Mouse (Mus musculus) MEL (cell line): ENCODE results near the gene Ctcf.

Experiments
- E2F4 ChIP-seq: IDR thresholded peaks from 2 replicates; pipeline ENCODE4 v1.6.1; 2011; ENCODE audit warnings: low read depth, low read length, improper control_type of control experiment, borderline replicate concordance
- GATA1 ChIP-seq: IDR thresholded peaks from 2 replicates; pipeline ENCODE4 v1.6.1; 2011; ENCODE audit warnings: low read depth, low read length, improper control_type of control experiment
- TCF12 ChIP-seq: IDR thresholded peaks from 2 replicates; pipeline ENCODE4 v1.6.1; 2014; ENCODE audit warnings: low read depth, mild to moderate bottlenecking, inconsistent platforms, low read length, improper control_type of control experiment, moderate library complexity
- USF1 ChIP-seq: IDR thresholded peaks from 2 replicates; pipeline ENCODE4 v1.6.1; 2014; ENCODE audit warnings: low read depth, mild to moderate bottlenecking, inconsistent platforms, low read length, improper control_type of control experiment, moderate library complexity

- TF ChIP-seq E2F4 (no peak), USF1 (no peak), TCF12 (no peak), GATA1 (no peak)
Observed at GRCm38 (mm10) chr8:105613037-105613436, 23.3 kb upstream of the Ctcf start.
